Mouse (Mus musculus) embryo, embryonic 9.5 days (tissue): ENCODE results near the gene Arhgef10l.

Source experiments
- DNase-seq: peaks from one replicate; pipeline ENCODE4 v3.0.0-alpha.2; 2017; ENCODE audit errors: extremely low spot score

Gene Arhgef10l

DNA sequence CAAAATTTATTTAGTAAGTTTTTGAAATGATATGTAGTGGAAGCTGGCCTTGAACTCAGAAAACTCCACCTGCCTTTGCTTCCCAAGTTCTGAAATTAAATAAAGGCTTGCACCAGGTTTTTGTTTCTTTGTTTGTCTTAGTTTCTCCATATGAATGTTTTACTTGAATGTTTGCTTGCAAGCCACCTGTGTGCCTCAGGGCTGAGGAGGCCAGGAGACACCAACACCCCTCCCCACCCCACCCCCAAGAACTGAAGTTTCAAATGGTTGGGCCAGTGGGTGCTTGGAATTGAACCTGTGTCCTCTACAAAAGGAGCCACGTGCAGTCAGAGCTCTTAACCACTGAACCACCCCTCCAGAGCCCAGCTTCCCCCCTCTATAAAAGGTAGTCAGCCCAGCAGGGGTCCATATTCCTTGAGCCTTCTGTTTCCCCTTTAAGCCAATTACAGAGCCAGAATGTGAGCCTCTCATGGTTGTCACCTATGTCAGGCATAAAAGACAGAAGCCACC, 28.8 kb upstream of the Arhgef10l start:
- DNase-seq = no peak

DNA sequence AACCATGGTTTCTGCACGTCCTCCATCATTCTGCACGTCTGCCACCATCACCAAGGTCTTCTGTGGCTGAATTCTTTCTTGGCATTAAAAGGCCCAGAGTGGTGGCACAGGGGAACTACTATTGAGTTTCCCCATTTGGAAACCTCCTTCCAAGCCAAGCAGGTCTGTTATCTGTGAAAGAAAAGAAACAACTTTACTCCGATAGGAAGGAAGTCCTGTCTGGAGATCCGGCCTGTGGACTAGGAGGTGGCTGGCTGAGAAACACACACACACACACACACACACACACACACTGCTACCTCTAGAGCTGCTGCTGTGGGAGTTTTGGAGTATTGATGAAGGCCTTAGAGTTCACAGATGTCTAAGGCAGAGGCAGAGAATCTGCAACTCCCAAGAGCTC, 27.7 kb upstream of the Arhgef10l start:
- no peak for DNase-seq

DNA sequence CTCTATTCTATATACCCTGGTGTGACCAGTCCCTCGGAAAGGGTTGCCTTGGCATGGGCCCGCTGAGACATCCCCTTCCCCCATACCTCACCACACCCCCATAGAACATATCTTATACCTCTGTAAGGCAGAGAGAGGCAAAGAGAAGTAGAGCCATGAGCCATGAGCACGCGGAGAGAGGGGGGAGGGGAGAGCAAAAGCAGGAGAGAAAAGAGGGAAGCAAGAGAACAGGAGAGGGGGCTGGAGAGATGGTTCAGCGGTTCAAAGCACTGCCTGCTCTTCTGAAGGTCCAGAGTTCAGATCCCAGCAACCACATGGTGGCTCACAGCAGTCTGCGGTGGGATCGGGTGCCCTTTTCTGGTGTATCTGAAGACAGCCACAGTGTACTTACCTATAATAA, 25.7 kb upstream of the Arhgef10l start:
- DNase-seq = no peak

DNA sequence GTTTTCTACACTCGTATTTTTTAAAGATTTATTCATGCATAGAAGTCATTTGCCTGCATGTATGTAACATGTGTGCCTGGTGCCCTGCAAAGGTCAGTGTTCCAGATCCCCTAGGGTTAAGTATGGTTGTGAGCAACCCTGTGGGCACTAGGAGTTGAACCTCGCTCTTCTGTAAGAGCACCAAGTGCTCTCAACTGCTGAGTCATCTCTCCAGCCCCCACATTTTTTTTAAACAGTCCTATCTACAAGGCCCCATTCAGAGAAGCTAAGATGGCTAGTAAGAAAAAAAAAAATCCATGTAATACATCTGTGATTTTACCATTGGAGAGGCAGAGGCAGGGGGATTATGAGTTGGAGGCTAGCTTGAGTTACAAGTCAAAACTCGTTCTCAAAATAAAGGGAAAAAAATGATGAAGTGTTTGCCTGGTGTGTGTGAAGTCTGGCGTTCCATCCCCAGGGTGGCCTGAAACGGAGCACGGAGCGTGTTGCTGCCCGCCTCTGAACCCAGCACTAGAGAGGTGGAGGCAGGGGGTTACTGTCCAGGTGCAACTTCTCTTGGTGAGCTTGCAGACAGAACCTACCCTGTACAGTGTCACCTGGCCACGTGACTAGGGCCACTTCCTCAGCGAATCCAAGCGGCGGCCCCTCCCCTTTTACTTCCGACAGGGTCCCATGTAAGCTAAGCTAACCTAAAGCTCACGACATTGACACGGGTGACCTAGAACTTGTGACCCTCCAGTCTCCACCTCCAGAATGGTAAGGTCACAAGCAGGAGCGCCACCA, 24.3 kb upstream of the Arhgef10l start:
- no peak for DNase-seq

DNA sequence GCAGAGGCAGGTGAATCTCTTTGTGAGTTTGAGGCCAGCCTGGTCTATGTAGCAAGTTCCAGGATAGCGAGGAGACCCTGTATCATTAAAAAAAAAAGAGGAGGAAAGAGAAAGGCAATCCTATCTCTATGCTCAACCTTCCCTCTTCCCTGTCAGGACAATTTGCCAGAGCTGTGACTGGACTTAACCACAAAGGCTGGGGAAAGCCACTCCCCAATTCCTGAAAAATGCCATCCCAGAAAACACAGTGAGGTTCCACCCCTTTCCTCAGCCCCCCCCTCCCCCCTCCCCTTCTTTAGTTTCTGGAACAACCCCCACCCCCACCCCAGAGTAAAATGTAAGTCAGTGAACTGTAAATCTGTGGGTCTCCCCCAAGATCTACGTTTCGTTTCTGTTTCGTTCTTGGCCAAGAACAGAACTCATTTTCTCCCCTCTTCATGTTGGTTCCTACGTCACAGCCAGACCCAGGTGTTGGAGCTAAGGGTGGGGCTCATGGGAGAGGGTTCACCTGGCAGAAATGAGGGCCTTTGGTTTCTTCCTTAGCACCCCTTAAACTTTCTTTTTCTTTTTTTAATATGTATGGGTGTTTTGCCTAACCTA, 23.1 kb upstream of the Arhgef10l start:
- no peak for DNase-seq

DNA sequence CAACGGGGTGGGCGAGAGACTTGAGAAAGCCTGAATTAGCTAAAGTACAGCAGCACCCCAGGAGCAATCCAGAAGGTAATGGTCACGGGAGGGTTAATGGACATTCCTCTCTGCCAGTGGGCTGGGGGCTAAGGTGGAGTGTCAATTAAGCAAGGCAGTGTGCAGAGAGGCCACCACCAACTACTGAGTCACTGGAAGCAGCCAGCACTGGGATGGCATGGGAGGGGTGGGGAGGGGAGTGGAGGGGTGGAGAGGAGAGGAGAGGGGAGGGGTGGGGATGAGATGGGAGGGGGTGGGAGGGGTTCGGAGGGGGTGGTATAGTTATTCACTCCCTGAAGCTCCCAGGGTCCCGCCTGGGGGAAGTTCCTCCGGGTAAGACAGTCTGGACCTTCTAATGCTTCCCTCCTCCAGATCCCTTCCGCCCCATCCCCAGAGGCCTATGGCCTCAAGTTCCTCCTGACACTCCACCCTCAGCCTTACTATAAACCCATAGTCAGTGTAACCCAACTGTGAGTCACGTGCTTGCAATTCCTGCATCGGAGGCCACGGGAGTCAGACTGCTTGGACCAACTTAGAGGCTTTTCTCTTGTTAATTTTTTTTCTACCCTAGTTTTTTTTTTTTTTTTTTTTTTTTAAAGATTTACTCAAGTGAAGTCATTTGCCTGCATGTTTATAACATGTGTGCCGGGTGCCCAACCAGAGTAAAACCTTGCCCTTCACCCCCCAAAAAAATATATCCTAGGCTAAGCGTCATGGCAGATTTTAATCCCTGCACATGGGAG, 22.4 kb upstream of the Arhgef10l start:
- DNase-seq = no peak

DNA sequence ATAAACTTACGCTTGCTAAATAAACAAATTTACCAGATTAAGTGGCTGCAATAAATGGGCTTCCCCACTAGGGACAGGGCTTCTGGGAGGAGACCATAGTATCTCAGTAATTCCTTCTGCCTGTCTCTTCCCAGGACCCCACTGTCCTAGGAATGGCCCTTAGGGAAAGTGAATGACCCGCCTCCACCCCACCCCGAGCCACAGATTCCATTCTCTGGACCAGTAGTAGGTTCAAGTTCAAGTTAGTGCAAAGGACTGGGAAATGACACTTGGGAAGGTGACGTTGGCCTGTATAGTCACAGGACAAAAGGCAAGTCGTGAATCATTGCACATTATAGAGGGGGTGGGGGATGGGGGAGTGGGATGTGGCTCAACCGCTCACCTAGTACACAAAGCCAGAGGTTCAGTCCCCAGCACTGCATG, 19.1 kb upstream of the Arhgef10l start:
- DNase-seq = peak; percentile 43

DNA sequence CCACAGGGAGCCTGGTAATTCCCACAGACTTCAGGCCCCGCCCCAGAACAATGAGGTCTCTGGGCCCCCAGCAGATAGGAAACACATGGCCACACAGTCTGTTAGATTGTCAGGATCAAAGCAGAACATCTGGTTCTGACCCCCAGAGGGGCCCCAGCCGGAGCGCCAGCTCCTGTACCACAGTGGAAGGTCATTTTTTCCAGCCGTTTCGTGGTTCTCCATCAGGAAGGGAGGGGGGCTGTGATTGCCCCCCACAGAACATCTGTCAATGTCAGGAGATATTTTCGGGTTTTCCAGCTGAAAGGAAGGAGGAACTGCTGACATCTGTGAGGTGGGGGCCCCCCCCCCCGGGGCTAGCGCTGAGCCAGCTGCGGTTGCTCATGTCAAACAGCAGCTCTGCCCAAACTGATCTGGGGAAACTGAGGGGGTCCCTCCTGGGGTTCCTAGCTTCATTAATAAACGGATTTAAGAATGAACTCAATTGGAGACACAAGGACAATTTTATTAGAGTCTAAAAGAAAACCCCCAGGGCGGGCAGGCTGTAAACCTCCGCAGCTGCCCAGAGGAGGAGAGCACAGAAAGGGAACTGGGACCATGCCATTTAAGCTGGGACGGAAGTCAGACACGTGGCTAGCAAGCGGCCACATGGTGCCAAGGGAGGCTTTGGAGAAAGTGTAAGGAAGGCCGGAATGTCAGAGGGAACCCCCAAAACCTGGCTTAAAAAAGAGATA, 18.5 kb upstream of the Arhgef10l start:
- DNase-seq = peak; percentile 75

DNA sequence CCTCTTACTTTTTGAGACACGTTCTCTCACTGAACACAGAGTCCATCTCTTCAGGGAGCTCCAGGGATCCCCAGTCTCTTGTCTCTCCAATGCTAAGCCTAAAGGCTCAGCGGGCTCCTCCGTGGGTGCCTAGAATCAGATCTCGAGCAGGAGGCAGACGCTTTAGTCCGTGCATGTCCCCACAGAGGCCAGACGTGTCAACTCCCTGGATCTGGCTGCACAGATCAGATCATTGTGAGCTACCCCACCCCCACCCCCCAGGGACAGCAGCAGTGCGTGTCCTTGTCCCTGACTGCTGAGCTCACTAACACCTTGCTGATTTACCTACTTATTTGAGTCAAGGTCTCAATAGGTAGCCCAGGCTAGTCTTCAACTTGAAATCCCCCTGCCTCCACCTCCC, 17.8 kb upstream of the Arhgef10l start:
- no peak for DNase-seq

DNA sequence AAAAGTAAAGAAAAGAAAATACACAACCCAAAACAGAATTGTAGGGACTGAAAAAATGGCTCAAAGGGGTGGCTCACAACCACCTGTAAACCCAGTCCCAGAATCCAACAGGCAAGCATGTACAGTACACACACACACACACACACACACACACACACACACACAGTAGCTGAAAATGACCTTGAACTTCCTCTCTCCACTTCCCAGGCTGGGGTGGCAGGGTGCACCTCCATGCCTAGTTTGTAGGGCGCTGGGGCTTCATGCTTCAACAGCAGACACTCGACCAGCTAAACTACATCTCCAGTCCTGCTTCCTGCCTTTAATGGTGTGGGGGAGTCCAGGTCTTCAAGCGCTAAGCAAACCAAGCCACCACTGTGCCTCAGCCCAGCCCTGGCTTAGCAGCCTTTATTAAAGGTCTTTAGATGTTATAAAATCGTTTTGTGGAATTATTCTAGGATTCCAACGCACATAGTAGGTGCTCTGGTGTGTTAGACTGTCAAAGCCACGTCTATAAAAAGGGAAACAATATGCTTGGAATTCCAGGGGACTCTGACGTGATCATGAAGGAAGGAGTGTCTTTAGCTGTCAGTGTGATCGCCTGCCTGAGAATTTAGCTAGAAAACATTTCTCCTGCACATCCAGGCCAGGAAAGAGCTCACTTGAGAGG, 15.1 kb upstream of the Arhgef10l start:
- DNase-seq = no peak

DNA sequence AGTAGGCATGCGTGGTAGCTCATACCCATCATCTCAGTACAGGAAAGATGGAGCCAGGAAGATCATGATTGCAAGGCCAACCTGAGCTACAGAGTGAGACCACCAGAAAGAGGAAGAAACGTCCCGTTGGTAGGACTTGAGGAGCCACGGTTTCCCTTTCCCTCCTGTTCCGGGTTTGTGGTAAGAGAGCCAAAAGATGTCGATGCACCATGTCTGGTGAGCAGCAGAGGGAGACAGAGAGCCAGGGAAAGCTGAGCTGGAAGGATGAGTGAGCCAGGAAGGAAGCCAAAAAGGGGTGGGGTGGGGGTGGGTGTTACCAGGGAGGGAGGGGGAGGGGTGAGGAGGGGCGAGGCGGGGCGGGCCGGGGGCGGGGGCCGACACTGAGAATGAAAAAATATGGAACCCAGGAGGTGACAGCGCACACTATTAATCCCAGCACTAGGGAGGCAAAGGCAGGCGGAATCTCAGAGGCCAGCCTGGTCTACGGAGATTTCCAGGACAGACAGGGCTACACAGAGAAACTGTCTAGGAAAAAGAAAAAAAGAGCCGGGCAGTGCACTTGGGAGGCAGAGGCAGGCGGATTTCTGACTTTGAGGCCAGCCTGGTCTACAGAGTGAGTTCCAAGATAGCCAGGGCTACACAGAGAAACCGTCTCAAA, 14.0 kb upstream of the Arhgef10l start:
- peak; percentile 79 for DNase-seq

DNA sequence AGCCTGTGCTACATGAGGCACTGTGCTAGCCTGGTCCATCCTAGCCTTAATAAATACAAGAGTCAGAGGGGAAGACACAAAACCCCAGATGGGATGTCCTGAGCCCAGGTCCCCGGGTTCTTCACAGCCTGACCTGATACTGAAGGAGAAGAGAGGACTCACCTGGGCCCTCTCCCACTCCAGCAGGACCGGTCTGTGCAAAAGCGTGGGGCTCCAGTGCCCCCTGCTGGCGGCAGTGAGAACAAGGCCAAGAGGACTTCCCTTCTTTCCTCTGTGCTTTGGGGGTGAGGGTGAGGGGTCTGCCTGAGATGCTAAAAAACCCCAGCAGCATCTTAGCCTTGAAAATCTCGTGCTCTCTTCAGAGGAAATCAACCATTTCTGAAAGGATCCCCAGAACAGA, 13.2 kb upstream of the Arhgef10l start:
- DNase-seq = peak; percentile 75

DNA sequence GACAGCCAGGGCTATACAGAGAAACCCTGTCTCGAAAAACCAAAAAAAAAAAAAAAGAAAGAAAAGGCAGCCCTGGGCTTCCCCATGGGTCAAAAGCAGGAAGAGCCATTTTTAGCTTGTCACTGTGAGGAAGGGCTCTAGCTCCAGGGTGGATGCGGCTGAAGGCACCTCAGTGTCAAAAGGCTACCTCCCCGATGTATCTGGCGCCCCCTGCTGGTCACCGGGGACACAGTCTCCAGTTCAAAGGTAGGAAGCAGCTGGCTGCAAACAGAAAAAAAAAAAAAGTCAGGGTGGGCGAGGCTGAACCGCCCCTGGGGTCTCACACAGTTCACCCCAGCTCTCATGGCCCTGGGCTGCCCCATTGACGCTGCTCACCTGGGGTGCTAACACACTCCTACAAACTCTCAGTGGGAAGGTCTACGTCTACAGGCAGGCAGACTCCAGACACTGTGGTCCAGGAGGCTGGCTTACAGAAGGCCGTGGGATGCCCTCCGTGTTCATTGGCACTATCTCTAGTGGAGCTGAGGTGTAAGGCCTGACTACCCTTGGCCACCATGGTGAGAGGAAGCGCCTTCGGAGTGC, 8.6 kb upstream of the Arhgef10l start:
- DNase-seq = peak; percentile 77

DNA sequence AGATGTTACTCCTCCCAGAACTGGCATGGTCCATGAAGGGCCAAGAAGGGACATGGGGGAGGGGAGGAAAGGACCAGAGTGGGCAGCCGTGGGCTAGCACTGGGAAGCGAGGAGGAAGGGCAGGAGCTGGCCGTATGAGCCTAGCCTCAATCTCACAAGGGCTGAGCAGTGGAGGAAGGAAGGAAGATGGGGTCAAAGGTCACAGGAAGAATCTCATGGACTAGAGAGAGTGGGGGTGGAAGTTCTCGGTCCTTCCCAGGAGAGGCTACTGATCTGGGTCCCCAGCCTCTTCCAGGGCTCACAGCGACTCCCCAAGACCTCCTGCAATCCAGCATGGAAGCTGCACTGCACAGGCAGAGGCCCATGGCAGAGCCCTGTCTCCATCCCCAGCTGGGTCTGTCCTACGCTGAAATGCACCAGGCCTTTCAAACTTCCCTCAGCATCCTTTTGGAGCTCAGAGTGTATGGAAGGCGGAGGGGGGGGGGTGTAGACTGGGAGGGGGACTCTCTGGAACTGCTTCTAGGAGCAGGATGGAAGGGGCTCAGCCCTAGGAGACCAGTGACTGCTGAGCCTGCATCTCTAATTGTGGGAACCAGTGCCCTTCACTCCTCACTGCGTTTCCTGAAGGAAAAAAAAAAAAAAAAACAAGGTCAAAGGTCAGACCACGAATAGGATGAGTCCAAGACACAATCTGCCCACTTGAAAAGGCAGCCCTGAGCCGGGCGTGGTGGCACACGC, 7.9 kb upstream of the Arhgef10l start:
- DNase-seq = peak; percentile 35

DNA sequence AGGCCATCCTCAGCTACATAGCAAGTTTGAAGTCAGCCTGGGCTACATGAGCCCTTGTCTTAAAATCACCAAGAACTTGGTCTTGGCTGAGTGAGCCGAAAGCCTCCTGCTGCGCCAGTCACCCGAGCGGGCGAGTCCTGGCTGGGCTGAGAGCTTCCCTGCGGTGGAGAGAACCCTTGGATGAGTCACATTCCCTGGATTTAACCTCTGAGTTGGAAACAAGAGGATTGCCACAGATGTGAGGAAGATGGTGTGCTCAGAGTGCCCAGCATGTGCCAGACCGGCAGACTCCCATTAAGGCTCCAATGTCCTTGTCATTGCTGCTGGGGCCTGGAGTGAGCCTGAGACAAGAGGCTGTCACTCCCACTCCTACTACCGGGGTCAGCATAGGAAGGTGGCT, 2.0 kb upstream of the Arhgef10l start:
- no peak for DNase-seq

DNA sequence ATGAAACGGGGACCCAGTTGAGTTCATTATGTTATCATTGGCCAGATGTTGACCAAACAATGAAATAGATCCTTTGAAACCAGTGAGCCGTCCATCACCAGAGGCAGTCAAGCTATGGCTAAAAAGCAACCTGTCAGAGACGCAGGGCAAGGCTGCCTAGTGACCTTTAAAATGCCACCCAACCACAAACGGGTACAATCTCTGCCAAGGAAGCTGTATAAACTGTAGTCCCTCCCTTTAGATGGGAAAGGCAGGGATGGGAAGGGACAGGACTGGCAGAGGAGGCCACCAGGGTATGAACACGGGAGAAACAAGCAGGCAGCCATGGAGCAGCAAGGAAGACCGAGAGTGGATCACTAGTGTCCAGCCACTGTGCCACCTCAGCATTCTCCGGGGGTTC, 759 bp downstream of the Arhgef10l start:
- DNase-seq = no peak

DNA sequence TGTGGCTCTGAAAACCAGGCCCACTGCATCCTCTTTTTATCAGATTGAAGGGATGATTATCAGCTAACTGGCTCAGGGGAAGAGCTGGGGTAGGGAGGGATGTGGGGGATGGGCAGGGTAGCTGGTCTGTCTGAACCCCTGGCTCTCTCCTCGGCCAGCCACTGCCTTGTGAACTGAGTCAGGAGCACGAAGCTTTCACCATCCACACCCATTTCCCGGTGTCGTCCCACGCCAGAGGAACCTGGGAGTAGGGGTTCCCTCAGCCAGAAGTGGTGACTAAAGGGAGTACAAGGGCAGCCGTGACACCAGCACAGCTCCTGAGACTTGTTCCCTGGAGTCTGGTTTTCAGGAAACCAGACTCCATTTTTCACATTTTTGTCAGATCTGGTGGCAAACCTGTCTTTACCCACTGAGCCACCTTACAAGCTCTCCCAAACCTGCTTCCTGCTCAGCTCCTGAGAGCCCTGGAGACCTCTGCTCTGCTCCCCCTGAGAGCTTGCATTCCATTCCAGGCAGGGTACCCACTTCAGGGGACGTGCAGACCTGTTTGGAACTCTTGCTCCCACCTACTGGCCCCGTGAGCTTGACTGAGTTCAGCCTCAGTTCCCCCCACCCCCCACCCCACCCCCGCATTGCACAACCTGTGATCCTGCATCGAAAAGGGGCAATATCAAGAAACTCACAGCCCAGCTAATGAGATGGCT, 2.8 kb downstream of the Arhgef10l start:
- no peak for DNase-seq

DNA sequence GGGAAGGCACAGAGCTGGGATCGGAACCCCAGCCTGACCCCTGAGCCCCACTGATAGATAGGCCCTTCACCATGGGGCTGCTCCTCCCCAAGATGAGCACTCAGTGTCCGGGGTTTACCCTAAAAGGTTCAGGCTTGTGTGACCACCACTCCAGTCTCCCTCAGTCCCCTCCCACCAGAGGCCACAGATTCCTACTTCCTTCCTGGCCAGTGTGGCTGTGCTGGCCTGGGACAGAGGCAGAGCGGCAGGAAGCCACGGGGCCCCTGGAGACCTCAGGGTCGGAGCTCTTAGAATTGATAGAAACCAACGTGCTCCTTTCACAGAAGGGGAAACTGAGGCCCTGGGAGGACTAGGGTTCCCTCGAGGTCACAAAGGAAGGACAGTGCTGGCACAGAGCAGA, 3.4 kb downstream of the Arhgef10l start:
- no peak for DNase-seq

DNA sequence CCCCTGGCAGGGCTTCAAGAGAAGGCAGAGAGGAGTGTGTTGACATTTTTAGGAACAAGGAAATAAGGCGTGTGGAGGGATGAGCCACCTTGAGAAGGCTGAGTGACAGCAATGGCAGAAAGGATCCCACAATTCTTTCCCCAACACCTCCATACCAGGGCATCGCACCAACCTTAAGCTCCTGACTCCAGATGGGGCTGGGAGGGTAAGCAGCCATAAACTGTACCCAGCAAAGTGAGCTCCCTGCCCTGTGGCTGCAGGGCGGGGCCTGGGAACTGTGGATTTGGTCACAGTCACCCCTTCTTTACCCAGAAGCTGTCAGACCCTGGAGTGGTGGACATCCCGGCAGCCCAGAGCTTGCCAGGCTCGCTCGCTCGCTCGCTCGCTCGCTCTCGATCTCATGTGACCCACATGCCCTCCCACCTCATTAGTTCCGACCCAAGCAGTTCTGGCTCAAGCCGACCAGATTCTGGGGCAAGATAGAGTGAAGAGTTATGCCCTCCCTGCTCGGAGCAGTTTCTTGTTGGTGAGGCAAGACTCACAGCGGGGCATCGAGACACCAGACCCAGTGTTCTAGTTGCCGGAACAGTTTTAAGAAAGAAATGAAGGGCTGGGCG, 4.3 kb downstream of the Arhgef10l start:
- no peak for DNase-seq
